Mouse (Mus musculus): ENCODE data around the gene Zfp335. TPM values are rescaled to one million over a fixed set of nuclear protein-coding genes. Genes with fewer than 3 reads are reported as not detected.
A peak's percentile ranks its signal among the peaks of the same experiment; 100 is the strongest.
"Not testable (repeated sequence)": the region's sequence is repeated elsewhere in the genome, so short reads cannot be mapped to it uniquely, and the experiment has no call there.

Gene Zfp335
- polyA plus RNA-seq, 1 experiment from 2014 or later, result 18.9 TPM

- 39% methylated on average over 1 of the region's 1 CpGs for WGBS
- Histone ChIP-seq H3K36me3 (replicated peaks) (no peaks in the 10 kb centered on the region), H3K4me1 (peaks cover 13% of the 10 kb centered on the region), H3K9me3 (no peaks in the 10 kb centered on the region), H3K9ac (no peak overlapping the region), H3K27me3 (replicated peaks) (no peaks in the 10 kb centered on the region), H3K27ac (0 out of 2 replicates have a peak overlapping the region, but pooled peaks have one; percentile 0), H3K4me2 (no peak overlapping the region), H3K4me3 (no peak overlapping the region)
- no peak for ATAC-seq (replicated peaks)
Measured at GRCm38 (mm10) chr2:164874239-164874769, 37.3 kb downstream of the Zfp335 start.

GRCm38 (mm10) chr2:164873621-164874020, 37.9 kb downstream of the Zfp335 start:
- Histone ChIP-seq H3K36me3 (replicated peaks) (no peaks in the 10 kb centered on the region), H3K9me3 (no peaks in the 10 kb centered on the region), H3K9ac (no peak overlapping the region), H3K27ac (0 out of 2 replicates have a peak overlapping the region, but pooled peaks have one; percentile 0), H3K27me3 (replicated peaks) (no peaks in the 10 kb centered on the region), H3K4me2 (no peak overlapping the region), H3K4me1 (peaks cover 13% of the 10 kb centered on the region), H3K4me3 (no peak overlapping the region)
- 66% methylated on average over 3 of the region's 3 CpGs for WGBS
- ATAC-seq (replicated peaks), result no peak

- no peak for ATAC-seq (replicated peaks)
- H3K9me3 ChIP-seq, result no peaks in the 10 kb centered on the region
- H3K9ac ChIP-seq, result no peak overlapping the region
- H3K27me3 ChIP-seq (replicated peaks), result no peaks in the 10 kb centered on the region
- H3K4me1 ChIP-seq, result no peaks in the 10 kb centered on the region
- no peaks in the 10 kb centered on the region for H3K36me3 ChIP-seq (replicated peaks)
- no peak overlapping the region for H3K4me2 ChIP-seq
- H3K4me3 ChIP-seq, result no peak overlapping the region
- H3K27ac ChIP-seq, result no peak overlapping the region
- WGBS, result 66% methylated on average over 6 of the region's 6 CpGs
Measured at GRCm38 (mm10) chr2:164871602-164872303, 39.8 kb downstream of the Zfp335 start.

GRCm38 (mm10) chr2:164868491-164868890, 43.1 kb downstream of the Zfp335 start:
- 76% methylated on average over 7 of the region's 7 CpGs for WGBS
- no peak overlapping the region for H3K4me3 ChIP-seq
- no peaks in the 10 kb centered on the region for H3K9me3 ChIP-seq

GRCm38 (mm10) chr2:164867566-164867965, 44.0 kb downstream of the Zfp335 start:
- Histone ChIP-seq H3K27ac (no peak overlapping the region), H3K9ac (no peak overlapping the region), H3K9me3 (no peaks in the 10 kb centered on the region), H3K4me1 (no peaks in the 10 kb centered on the region), H3K27me3 (replicated peaks) (no peaks in the 10 kb centered on the region), H3K4me3 (no peak overlapping the region), H3K4me2 (no peak overlapping the region), H3K36me3 (replicated peaks) (no peaks in the 10 kb centered on the region)
- WGBS, result 90% methylated on average over 7 of the region's 7 CpGs
- no peak for ATAC-seq (replicated peaks)

More at GRCm38 (mm10) chr2:164868491-164868890, 43.1 kb downstream of the Zfp335 start:
- ATAC-seq (replicated peaks), result no peak
- H3K36me3 ChIP-seq (replicated peaks), result no peaks in the 10 kb centered on the region
- H3K4me2 ChIP-seq, result no peak overlapping the region
- H3K9ac ChIP-seq, result no peak overlapping the region
- H3K27me3 ChIP-seq (replicated peaks), result no peaks in the 10 kb centered on the region
- H3K4me1 ChIP-seq, result no peaks in the 10 kb centered on the region
- no peak overlapping the region for H3K27ac ChIP-seq

GRCm38 (mm10) chr2:164866741-164867551, 44.6 kb downstream of the Zfp335 start:
- no peaks in the 10 kb centered on the region for H3K27me3 ChIP-seq (replicated peaks)
- no peak overlapping the region for H3K9ac ChIP-seq
- H3K4me3 ChIP-seq, result no peak overlapping the region
- ATAC-seq (replicated peaks), result no peak
- H3K4me2 ChIP-seq, result no peak overlapping the region
- no peak overlapping the region for H3K27ac ChIP-seq
- H3K9me3 ChIP-seq, result no peaks in the 10 kb centered on the region
- no peaks in the 10 kb centered on the region for H3K4me1 ChIP-seq
- H3K36me3 ChIP-seq (replicated peaks), result no peaks in the 10 kb centered on the region
- 68% methylated on average over 16 of the region's 16 CpGs for WGBS

GRCm38 (mm10) chr2:164864593-164864992, 47.0 kb downstream of the Zfp335 start:
- Histone ChIP-seq H3K9ac (no peak overlapping the region), H3K4me1 (no peaks in the 10 kb centered on the region), H3K4me3 (no peak overlapping the region), H3K4me2 (no peak overlapping the region), H3K36me3 (replicated peaks) (no peaks in the 10 kb centered on the region), H3K27me3 (replicated peaks) (peaks cover 6% of the 10 kb centered on the region; the same call in 1 of the 2 replicates), H3K9me3 (no peaks in the 10 kb centered on the region), H3K27ac (no peak overlapping the region)
- no peak for ATAC-seq (replicated peaks)
- WGBS, result 92% methylated on average over 4 of the region's 4 CpGs

- H3K9ac ChIP-seq; H3K4me2 ChIP-seq; H3K9me3 ChIP-seq; H3K4me1 ChIP-seq; H3K36me3 ChIP-seq (replicated peaks); H3K4me3 ChIP-seq; ATAC-seq (replicated peaks); H3K27ac ChIP-seq: not testable (repeated sequence)
- peaks cover 12% of the 10 kb centered on the region for H3K27me3 ChIP-seq (replicated peaks)
- WGBS, result 91% methylated on average over 9 of the region's 9 CpGs
Measured at GRCm38 (mm10) chr2:164863411-164863810, 48.1 kb downstream of the Zfp335 start.

- WGBS, result 42% methylated on average over 9 of the region's 9 CpGs
- no peak overlapping the region for H3K9ac ChIP-seq
Measured at GRCm38 (mm10) chr2:164862179-164862861, 49.2 kb downstream of the Zfp335 start.

GRCm38 (mm10) chr2:164861094-164861493, 50.5 kb downstream of the Zfp335 start:
- H3K4me2 ChIP-seq, result no peak overlapping the region
- no peaks in the 10 kb centered on the region for H3K9me3 ChIP-seq
- no peak overlapping the region for H3K27ac ChIP-seq
- peaks cover 22% of the 10 kb centered on the region for H3K4me1 ChIP-seq
- no peak overlapping the region for H3K4me3 ChIP-seq
- WGBS, result 75% methylated on average over 4 of the region's 4 CpGs
- no peaks in the 10 kb centered on the region for H3K36me3 ChIP-seq (replicated peaks)
- H3K27me3 ChIP-seq (replicated peaks), result peaks cover 35% of the 10 kb centered on the region
- no peak for ATAC-seq (replicated peaks)
- H3K9ac ChIP-seq, result no peak overlapping the region

More at GRCm38 (mm10) chr2:164862179-164862861, 49.2 kb downstream of the Zfp335 start:
- no peaks in the 10 kb centered on the region for H3K9me3 ChIP-seq
- no peak overlapping the region for H3K4me2 ChIP-seq
- H3K36me3 ChIP-seq (replicated peaks), result no peaks in the 10 kb centered on the region
- H3K4me3 ChIP-seq, result no peak overlapping the region
- peaks cover 23% of the 10 kb centered on the region for H3K27me3 ChIP-seq (replicated peaks)
- H3K27ac ChIP-seq, result peak overlapping the region; percentile 42; the same call in 1 of the 2 replicates
- no peak for ATAC-seq (replicated peaks)
- H3K4me1 ChIP-seq, result peaks cover 9% of the 10 kb centered on the region

GRCm38 (mm10) chr2:164859640-164860432, 51.7 kb downstream of the Zfp335 start:
- 65% methylated on average over 9 of the region's 9 CpGs for WGBS
- Histone ChIP-seq H3K9ac (no peak overlapping the region), H3K9me3 (no peaks in the 10 kb centered on the region), H3K36me3 (replicated peaks) (no peaks in the 10 kb centered on the region), H3K27me3 (replicated peaks) (peaks cover 42% of the 10 kb centered on the region), H3K4me3 (no peak overlapping the region), H3K27ac (no peak overlapping the region), H3K4me2 (no peak overlapping the region), H3K4me1 (peaks cover 22% of the 10 kb centered on the region)
- ATAC-seq (replicated peaks), result no peak

Data from midbrain, embryonic 15.5 days (tissue).